Mouse (Mus musculus) heart, embryonic 16.5 days (tissue): Measurements from ENCODE around the gene Nsrp1. TPM values are rescaled to one million over a fixed set of nuclear protein-coding genes. Genes with fewer than 3 reads are reported as not detected.

ENCODE experiments used
- ATAC-seq: fragments of 200-750 bp; cut with Nextera tagmentation; replicated peaks from 2 replicates; pipeline ENCODE4 v1.8.0; 2017; ENCODE audit warnings: moderate number of reproducible peaks; ENCODE audit not compliant: insufficient read depth, low FRiP score; ENCODE audit errors: extremely low read depth
- H3K27ac ChIP-seq: fragments of 300-500 bp; sonication (generic); 2 replicates; pipeline ENCODE4 v1.5.1; 2014; ENCODE audit warnings: mild to moderate bottlenecking, low read length, control low read depth, moderate library complexity
- H3K27me3 ChIP-seq: fragments of 300-500 bp; sonication (generic); 2 replicates; pipeline ENCODE4 v1.6.1; 2014; ENCODE audit warnings: low read length, mixed read lengths; ENCODE audit not compliant: control insufficient read depth, insufficient read depth
- H3K36me3 ChIP-seq: fragments of 300-500 bp; sonication (generic); 2 replicates; pipeline ENCODE4 v1.6.1; 2014; ENCODE audit not compliant: control insufficient read depth, insufficient read depth
- H3K4me1 ChIP-seq: fragments of 300-500 bp; sonication (generic); 2 replicates; pipeline ENCODE4 v1.6.1; 2014; ENCODE audit warnings: low read length, mixed read lengths; ENCODE audit not compliant: control insufficient read depth, insufficient read depth
- H3K4me2 ChIP-seq: fragments of 300-500 bp; sonication (generic); 2 replicates; pipeline ENCODE4 v1.6.1; 2014; ENCODE audit warnings: low read depth, mild to moderate bottlenecking, control low read depth, low read length
- H3K4me3 ChIP-seq: fragments of 300-500 bp; sonication (generic); 2 replicates; pipeline ENCODE4 v1.5.1; 2014; ENCODE audit warnings: mild to moderate bottlenecking, control low read depth, low read length
- H3K9ac ChIP-seq: fragments of 300-500 bp; sonication (generic); 2 replicates; pipeline ENCODE4 v1.6.1; 2014; ENCODE audit warnings: low read length, control low read depth
- H3K9me3 ChIP-seq: fragments of 300-500 bp; sonication (generic); replicated peaks from 2 replicates; pipeline ENCODE4 v1.6.1; 2016; ENCODE audit warnings: low read length; ENCODE audit not compliant: control insufficient read depth
- WGBS: fragments of 180-500 bp; shearing (Covaris S2); extraction: QIAGEN DNeasy Blood & Tissue Kit; methylation state at CpG from one replicate; pipeline ENCODE4 v1.1.7; 2014; 5-methylcytosine and 5-hydroxymethylcytosine counted together
- microRNA counts: library from miRNA; unstranded; fragments of <30 nt; microRNA quantifications from one replicate; lab custom pipeline; 2016
- microRNA-seq: library from miRNA; unstranded; fragments of <30 nt; microRNA quantifications from one replicate; pipeline ENCODE4, GENCODE M21; 2017
- polyA plus RNA-seq: library from polyadenylated mRNA; unstranded; fragments of >200 nt; fragmentation: Nextera tagmentation; extraction: Ambion mirVana; gene quantifications from 2 replicates; pipeline ENCODE4 v1.2.1, GENCODE M21; 2015

Nsrp1 gene
- polyA plus RNA-seq, 1 experiment from 2014 or later = 50.1 TPM

- H3K27me3 ChIP-seq = peaks cover 25% of the 10 kb centered on the region
- H3K9ac ChIP-seq = no peak overlapping the region
- H3K9me3 ChIP-seq = no peaks in the 10 kb centered on the region
- no peak overlapping the region for H3K4me3 ChIP-seq
- no peak overlapping the region for H3K27ac ChIP-seq
- no peak overlapping the region for H3K4me2 ChIP-seq
- peaks cover 14% of the 10 kb centered on the region for H3K4me1 ChIP-seq
- 61% methylated on average over 1 of the region's 1 CpGs for WGBS
- no peaks in the 10 kb centered on the region for H3K36me3 ChIP-seq
- ATAC-seq = no peak
Observed at GRCm38 (mm10) chr11:77002361-77002760, 75.9 kb downstream of the Nsrp1 start.

GRCm38 (mm10) chr11:77000741-77001140 is 77.5 kb downstream of the Nsrp1 start:
- H3K9me3 ChIP-seq = no peaks in the 10 kb centered on the region
- H3K27ac ChIP-seq = no peak overlapping the region
- H3K27me3 ChIP-seq = peaks cover 37% of the 10 kb centered on the region
- no peaks in the 10 kb centered on the region for H3K36me3 ChIP-seq
- 60% methylated on average over 5 of the region's 5 CpGs for WGBS
- no peak overlapping the region for H3K4me2 ChIP-seq
- H3K4me3 ChIP-seq = no peak overlapping the region
- H3K9ac ChIP-seq = no peak overlapping the region
- H3K4me1 ChIP-seq = peaks cover 10% of the 10 kb centered on the region
- no peak for ATAC-seq

- no peaks in the 10 kb centered on the region for H3K36me3 ChIP-seq
- ATAC-seq = no peak
- H3K4me2 ChIP-seq = peak overlapping the region; percentile 93
- H3K9me3 ChIP-seq = no peaks in the 10 kb centered on the region
- H3K9ac ChIP-seq = peak overlapping the region; percentile 42; the same call in 1 of the 2 replicates
- WGBS = 12% methylated on average over 24 of the region's 24 CpGs
- H3K4me1 ChIP-seq = peaks cover 10% of the 10 kb centered on the region
- H3K27ac ChIP-seq = no peak overlapping the region
- peak overlapping the region; percentile 66 for H3K4me3 ChIP-seq
- H3K27me3 ChIP-seq = peaks cover 46% of the 10 kb centered on the region
Observed at GRCm38 (mm10) chr11:76998705-76999226, 79.5 kb downstream of the Nsrp1 start.

- Histone ChIP-seq H3K4me1 (peaks cover 10% of the 10 kb centered on the region), H3K9me3 (no peaks in the 10 kb centered on the region), H3K27me3 (peaks cover 46% of the 10 kb centered on the region), H3K4me3 (peak within 1 kb of the TSS; percentile 66), H3K4me2 (peak within 1 kb of the TSS; percentile 93), H3K36me3 (no peaks in the 10 kb centered on the region), H3K27ac (no peak within 1 kb of the TSS), H3K9ac (peak within 1 kb of the TSS; percentile 42)
- ATAC-seq = no peak
- under 1% methylated on average over 52 of the region's 52 CpGs for WGBS
Observed at GRCm38 (mm10) chr11:76997916-76998704, 80.1 kb downstream of the Nsrp1 start, which contains the start of gene Slc6a4. Gene Slc6a4, plus strand, starts transcription at chr11:76998603.

GRCm38 (mm10) chr11:76997305-76997704 is 80.9 kb downstream of the Nsrp1 start:
- H3K27me3 ChIP-seq = peaks cover 46% of the 10 kb centered on the region
- WGBS = 1% methylated on average over 21 of the region's 21 CpGs
- ATAC-seq = peak; percentile 73

GRCm38 (mm10) chr11:76995966-76996672 is 82.1 kb downstream of the Nsrp1 start:
- Histone ChIP-seq H3K4me2 (no peak overlapping the region), H3K9ac (no peak overlapping the region), H3K36me3 (no peaks in the 10 kb centered on the region), H3K27ac (no peak overlapping the region), H3K4me1 (peaks cover 10% of the 10 kb centered on the region), H3K9me3 (no peaks in the 10 kb centered on the region), H3K4me3 (no peak overlapping the region), H3K27me3 (peaks cover 39% of the 10 kb centered on the region)
- ATAC-seq = no peak
- 47% methylated on average over 20 of the region's 20 CpGs for WGBS

More at GRCm38 (mm10) chr11:76997305-76997704, 80.9 kb downstream of the Nsrp1 start:
- Histone ChIP-seq H3K4me1 (peaks cover 10% of the 10 kb centered on the region), H3K4me3 (peak overlapping the region; percentile 66), H3K9me3 (no peaks in the 10 kb centered on the region), H3K9ac (0 out of 2 replicates have a peak overlapping the region, but pooled peaks have one; percentile 33), H3K4me2 (peak overlapping the region; percentile 93), H3K27ac (no peak overlapping the region), H3K36me3 (no peaks in the 10 kb centered on the region)

MicroRNAs encoded within 50 kb of the gene (microRNA counts, 519-probe panel; counts per million panel counts)
- microRNA mmu-miR-423-3p (lab: Ali Mortazavi, UCI) = 2,812 counts per million, percentile 72 among the panel's probes with 10 or more counts
- microRNA mmu-miR-423-5p (lab: Ali Mortazavi, UCI) = 2,759 counts per million, percentile 72 among the panel's probes with 10 or more counts

Small RNA genes within 50 kb of the gene (microRNA-seq; reads per million reads assigned to microRNA genes)
- gene Mir423 = 4,367 reads per million, percentile 92 among the genes with 10 or more reads in this experiment

Other genes starting within 250 kb of the Nsrp1 start
- gene Cpd, start 231.4 kb downstream of the Nsrp1 start, polyA plus RNA-seq = 6.9 and 10.0 TPM in 2 replicates
- gene Tmigd1, start 176.3 kb downstream of the Nsrp1 start, polyA plus RNA-seq = 0.21 and 2.7 TPM in 2 replicates
- gene Blmh, start 153.6 kb downstream of the Nsrp1 start, polyA plus RNA-seq = 101 and 107 TPM in 2 replicates
- 0.58 and 0.70 TPM in 2 replicates for gene Slc6a4, start 79.8 kb downstream of the Nsrp1 start, polyA plus RNA-seq
- 0.35 and 0.44 TPM in 2 replicates for gene Efcab5, start 110.5 kb upstream of the Nsrp1 start, polyA plus RNA-seq
- gene Ssh2, start 137.9 kb upstream of the Nsrp1 start, polyA plus RNA-seq = 25.1 and 25.5 TPM in 2 replicates